Mouse (Mus musculus): Measurements from ENCODE around the gene Olfr545. TPM values are rescaled to one million over a fixed set of nuclear protein-coding genes. Genes with fewer than 3 reads are reported as not detected.

Olfr545 gene
- total and polyA plus RNA-seq, 3 experiments, result not detected

- H3K27me3 ChIP-seq (replicated peaks), result no peaks in the 10 kb centered on the region
- H3K36me3 ChIP-seq (replicated peaks in 1 of 2; ENCODE audit: control insufficient read depth in 1 of 2, insufficient read depth in 1 of 2, low read length in 1 of 2), result peaks cover 0 to 13% of the 10 kb centered on the region in 2 experiments
- no peaks in the 10 kb centered on the region for H3K9me3 ChIP-seq (replicated peaks; ENCODE audit: low read length)
- no peak for DNase-seq (ENCODE audit: extremely low read depth)
- no peak for TF ChIP-seq ZMIZ1 (IDR thresholded peaks at IDR 0.05; ENCODE audit: low read depth, low read length)
- TF ChIP-seq BHLHE40 (IDR thresholded peaks at IDR 0.05; ENCODE audit: low read depth, low read length), result no peak
- TF ChIP-seq MAZ (IDR thresholded peaks at IDR 0.05; ENCODE audit: low read depth, low read length), result no peak
- TF ChIP-seq HCFC1 (IDR thresholded peaks at IDR 0.05; ENCODE audit: low read depth, low read length), result no peak
- no peak for TF ChIP-seq NRF1 (IDR thresholded peaks at IDR 0.05; ENCODE audit: low read depth, low read length)
- TF ChIP-seq TBP (conservative IDR thresholded peaks at IDR 0.05; ENCODE audit: low read depth, low read length), result no peak
- no peak for TF ChIP-seq MEF2A (IDR thresholded peaks at IDR 0.05; ENCODE audit: borderline replicate concordance, low read depth, low read length)
- TF ChIP-seq MYC (IDR thresholded peaks at IDR 0.05; ENCODE audit: low read depth, low read length), result no peak
- no peak for TF ChIP-seq MAX (IDR thresholded peaks at IDR 0.05; ENCODE audit: low read length)
- H3K4me2 ChIP-seq (ENCODE audit: insufficient read depth, low read depth, poor library complexity, severe bottlenecking), result no peak overlapping the region
- dilution Hi-C loops (cut with MboI; ENCODE audit: extremely low pct_ligation_motif_present, extremely low pct_unique_long_range_greater_than_20kb, low sequenced_read_pairs) (no loop called here), in situ Hi-C loops (cut with MboI; ENCODE audit: low pct_ligation_motif_present, low pct_unique_long_range_greater_than_20kb, low sequenced_read_pairs) (no loop called here)
- H3K79me2 ChIP-seq (replicated peaks; ENCODE audit: control insufficient read depth, extremely low read depth, insufficient read depth, poor library complexity, severe bottlenecking), result no peaks in the 10 kb centered on the region
- H3K4me1 ChIP-seq (ENCODE audit: control insufficient read depth in 1 of 2, insufficient read depth in 2 of 2), result 0 out of 4 replicates have a peak, but pooled peaks cover 0 to 3% of the 10 kb centered on the region in 2 experiments
- H3K27ac ChIP-seq (ENCODE audit: insufficient read depth, low read depth), result no peak overlapping the region
- no peak overlapping the region for H3K4me3 ChIP-seq (replicated peaks in 1 of 3; ENCODE audit: low read depth in 2 of 3, low read length in 2 of 3, poor library complexity in 1 of 3)
- H3K9ac ChIP-seq (ENCODE audit: insufficient read depth, low read depth), result no peak overlapping the region
Measured at GRCm38 (mm10) chr7:102483665-102484064, 15.7 kb downstream of the Olfr545 start.

GRCm38 (mm10) chr7:102481579-102481978 lies 17.8 kb downstream of the Olfr545 start, which contains the start of gene Olfr543:
Olfr543 (minus strand) TSS chr7:102481679.
- H3K4me2 ChIP-seq (ENCODE audit: insufficient read depth, low read depth, poor library complexity, severe bottlenecking), result no peak within 1 kb of the TSS

GRCm38 (mm10) chr7:102480821-102481220 lies 18.6 kb downstream of the Olfr545 start:
- peaks cover 0 to 29% of the 10 kb centered on the region in 2 experiments for H3K36me3 ChIP-seq (replicated peaks in 1 of 2; ENCODE audit: control insufficient read depth in 1 of 2, insufficient read depth in 1 of 2, low read length in 1 of 2)
- H3K27me3 ChIP-seq (replicated peaks), result no peaks in the 10 kb centered on the region
- H3K4me3 ChIP-seq (replicated peaks in 1 of 3; ENCODE audit: low read depth in 2 of 3, low read length in 2 of 3, poor library complexity in 1 of 3), result no peak overlapping the region
- H3K27ac ChIP-seq (ENCODE audit: insufficient read depth, low read depth), result no peak overlapping the region
- TF ChIP-seq JUND (conservative IDR thresholded peaks at IDR 0.05; ENCODE audit: low read depth, low read length) (no peak), NELFE (IDR thresholded peaks at IDR 0.05; ENCODE audit: low read depth, low read length) (no peak), MAFK (IDR thresholded peaks at IDR 0.05; ENCODE audit: insufficient replicate concordance, low read length) (no peak), ZNF384 (IDR thresholded peaks at IDR 0.05; ENCODE audit: low read depth, low read length) (no peak), MXI1 (IDR thresholded peaks at IDR 0.05; ENCODE audit: low read depth, low read length) (no peak), MAX (IDR thresholded peaks at IDR 0.05; ENCODE audit: low read length) (no peak), ELF1 (IDR thresholded peaks at IDR 0.05; ENCODE audit: low read depth, low read length) (no peak), USF2 (conservative IDR thresholded peaks at IDR 0.05; ENCODE audit: low read depth, low read length) (no peak), JUN (IDR thresholded peaks at IDR 0.05; ENCODE audit: insufficient read depth, low read depth, low read length) (no peak), MYC (IDR thresholded peaks at IDR 0.05; ENCODE audit: low read depth, low read length) (no peak), ZMIZ1 (IDR thresholded peaks at IDR 0.05; ENCODE audit: low read depth, low read length) (no peak)
- H3K9ac ChIP-seq (ENCODE audit: insufficient read depth, low read depth), result no peak overlapping the region
- in situ Hi-C loops (cut with MboI; ENCODE audit: low pct_ligation_motif_present, low pct_unique_long_range_greater_than_20kb, low sequenced_read_pairs) (no loop called here), dilution Hi-C loops (cut with MboI; ENCODE audit: extremely low pct_ligation_motif_present, extremely low pct_unique_long_range_greater_than_20kb, low sequenced_read_pairs) (no loop called here)
- H3K79me2 ChIP-seq (replicated peaks; ENCODE audit: control insufficient read depth, extremely low read depth, insufficient read depth, poor library complexity, severe bottlenecking), result no peaks in the 10 kb centered on the region
- no peaks in the 10 kb centered on the region for H3K9me3 ChIP-seq (replicated peaks; ENCODE audit: low read length)
- H3K4me1 ChIP-seq (ENCODE audit: control insufficient read depth in 1 of 2, insufficient read depth in 2 of 2), result 0 out of 4 replicates have a peak, but pooled peaks cover 0 to 3% of the 10 kb centered on the region in 2 experiments
- DNase-seq (ENCODE audit: extremely low read depth), result no peak
- H3K4me2 ChIP-seq (ENCODE audit: insufficient read depth, low read depth, poor library complexity, severe bottlenecking), result no peak overlapping the region

More at GRCm38 (mm10) chr7:102481579-102481978, 17.8 kb downstream of the Olfr545 start, which contains the start of gene Olfr543:
- Histone ChIP-seq H3K27ac (ENCODE audit: insufficient read depth, low read depth) (no peak within 1 kb of the TSS), H3K4me3 (replicated peaks in 1 of 3; ENCODE audit: low read depth in 2 of 3, low read length in 2 of 3, poor library complexity in 1 of 3) (no peak within 1 kb of the TSS), H3K27me3 (replicated peaks) (no peaks in the 10 kb centered on the region), H3K9me3 (replicated peaks; ENCODE audit: low read length) (no peaks in the 10 kb centered on the region), H3K36me3 (replicated peaks in 1 of 2; ENCODE audit: control insufficient read depth in 1 of 2, insufficient read depth in 1 of 2, low read length in 1 of 2) (peaks cover 0 to 28% of the 10 kb centered on the region in 2 experiments), H3K79me2 (replicated peaks; ENCODE audit: control insufficient read depth, extremely low read depth, insufficient read depth, poor library complexity, severe bottlenecking) (no peaks in the 10 kb centered on the region), H3K9ac (ENCODE audit: insufficient read depth, low read depth) (no peak within 1 kb of the TSS), H3K4me1 (ENCODE audit: control insufficient read depth in 1 of 2, insufficient read depth in 2 of 2) (0 out of 4 replicates have a peak, but pooled peaks cover 0 to 3% of the 10 kb centered on the region in 2 experiments)
- dilution Hi-C loops (cut with MboI; ENCODE audit: extremely low pct_ligation_motif_present, extremely low pct_unique_long_range_greater_than_20kb, low sequenced_read_pairs), result no loop called here
- in situ Hi-C loops (cut with MboI; ENCODE audit: low pct_ligation_motif_present, low pct_unique_long_range_greater_than_20kb, low sequenced_read_pairs), result no loop called here
- no peak for TF ChIP-seq EP300 (IDR thresholded peaks at IDR 0.05; ENCODE audit: low read length)
- no peak for TF ChIP-seq TBP (conservative IDR thresholded peaks at IDR 0.05; ENCODE audit: low read depth, low read length)
- TF ChIP-seq POLR2A (IDR thresholded peaks at IDR 0.05; ENCODE audit: low read depth, low read length), result no peak
- TF ChIP-seq MXI1 (IDR thresholded peaks at IDR 0.05; ENCODE audit: low read depth, low read length), result no peak
- TF ChIP-seq POLR2AphosphoS2 (IDR thresholded peaks at IDR 0.05; ENCODE audit: low read depth, low read length), result no peak
- TF ChIP-seq E2F4 (IDR thresholded peaks at IDR 0.05; ENCODE audit: insufficient replicate concordance, low read depth, low read length), result no peak
- TF ChIP-seq TCF12 (IDR thresholded peaks at IDR 0.05; ENCODE audit: low read depth, low read length), result no peak
- no peak for TF ChIP-seq NELFE (IDR thresholded peaks at IDR 0.05; ENCODE audit: low read depth, low read length)
- TF ChIP-seq CHD2 (IDR thresholded peaks at IDR 0.05; ENCODE audit: low read length), result no peak
- DNase-seq (ENCODE audit: extremely low read depth), result no peak

All from CH12.LX (cell line).